ENCODE assay signal across 10 mouse cellular contexts in the genomic region with DNA sequence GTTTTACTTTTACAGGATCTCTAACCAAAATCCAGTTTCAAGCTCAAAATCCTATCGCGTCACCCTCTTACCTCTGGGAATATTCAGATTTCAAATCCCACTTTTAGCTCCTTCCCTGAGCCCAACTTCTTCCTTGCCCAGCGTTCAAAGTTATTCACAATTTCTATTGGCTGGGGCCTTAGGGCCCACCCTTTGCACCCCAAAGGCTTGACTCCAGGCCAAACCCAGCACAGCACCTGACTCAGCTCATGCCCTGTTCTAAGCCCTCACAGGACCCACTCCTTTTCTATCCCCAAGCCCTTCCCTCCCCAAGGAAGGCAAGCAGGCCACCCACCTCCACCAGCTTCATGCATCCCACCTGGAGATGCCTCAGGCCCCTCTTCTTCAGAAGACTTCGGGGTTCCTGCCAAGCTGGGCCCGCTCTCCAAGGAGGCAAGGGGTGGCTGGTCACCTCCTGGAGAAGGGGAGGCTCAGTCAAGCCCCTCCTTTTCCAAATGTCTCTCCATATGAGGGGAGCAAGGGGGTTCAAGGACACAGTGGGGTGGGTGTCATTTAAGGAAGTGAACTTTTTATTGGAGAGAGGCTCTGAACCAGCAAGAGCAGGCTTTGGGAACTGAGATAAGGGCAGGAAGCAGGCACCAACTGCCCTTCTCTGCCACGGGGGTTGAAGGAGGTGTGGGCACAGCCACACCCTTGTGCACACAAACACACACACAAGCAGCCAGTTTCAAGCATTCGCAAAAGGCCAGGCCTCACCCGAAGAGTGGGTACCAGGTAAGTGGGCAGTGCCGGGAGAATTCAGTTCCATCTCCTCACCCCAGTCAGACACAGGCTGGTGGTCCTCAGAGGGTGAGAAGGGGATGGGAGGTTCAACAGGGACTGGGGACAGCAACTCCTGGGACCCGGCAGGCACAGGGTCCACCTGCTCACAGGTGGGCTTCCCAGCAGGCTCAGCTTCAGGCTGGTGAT. TPM values are rescaled to one million over a fixed set of nuclear protein-coding genes. Genes with fewer than 3 reads are reported as not detected.
DNase-seq lines count a peak whose midpoint lies in the region; ATAC-seq and TF ChIP-seq lines count a peak whose summit lies in the region.
"Had no signal": no experiment of that assay in that cellular context is flagged by ENCODE, and none has a peak within 500 bp of the region (broad histone marks: within the 10 kb centered on the region; RNA-seq: fewer than 3 reads in every experiment).

No protein-coding gene starts in this region.

- DNase-seq in kidney, postnatal 10 days: peak; percentile 24
- DNase-seq in naive thymus-derived CD4-positive, alpha-beta T cell, adult 2 months (ENCODE audit: low read depth): peak; percentile 13
- DNase-seq in urinary bladder, postnatal 14 days (ENCODE audit: low spot score): no peak
- DNase-seq in spleen, postnatal 36 days (ENCODE audit: low spot score in 2 of 2): no peak
- DNase-seq: right cerebral cortex, postnatal 14 days had no signal

- H3K27ac ChIP-seq in kidney, embryonic 14.5 days (ENCODE audit: low read depth, low read length): no peak overlapping the region
- H3K27ac ChIP-seq in bone marrow, adult 2 months (ENCODE audit: control insufficient read depth, insufficient read depth, low read depth, low read length, poor library complexity): peak overlapping the region; percentile 55

- H3K4me1 ChIP-seq in kidney, embryonic 14.5 days (ENCODE audit: control insufficient read depth, insufficient read depth, low read length): peaks cover 13% of the 10 kb centered on the region
- H3K4me1 ChIP-seq in bone marrow, adult 2 months (ENCODE audit: control insufficient read depth, insufficient read depth, low read length): peaks cover 2% of the 10 kb centered on the region; the same call in 1 of the 2 replicates

- no peak overlapping the region for H3K4me3 ChIP-seq in kidney, embryonic 14.5 days (ENCODE audit: low read length)
- H3K4me3 ChIP-seq in bone marrow, adult 2 months (replicated peaks; ENCODE audit: control insufficient read depth, low read depth, low read length): peak overlapping the region; percentile 30

- H3K9ac ChIP-seq in kidney, embryonic 14.5 days (ENCODE audit: low read depth, low read length): no peak overlapping the region

- TF ChIP-seq CTCF in bone marrow, adult 2 months (IDR thresholded peaks at IDR 0.05; ENCODE audit: control insufficient read depth, insufficient read depth, low read length): no peak

- no peak overlapping the region for H3K4me2 ChIP-seq in kidney, embryonic 14.5 days (replicated peaks; ENCODE audit: low read depth, low read length)

- TF ChIP-seq POLR2A in bone marrow, adult 2 months (IDR thresholded peaks at IDR 0.05; ENCODE audit: borderline replicate concordance, control insufficient read depth, low read depth, low read length): no peak

- no peaks in the 10 kb centered on the region for H3K9me3 ChIP-seq in kidney, embryonic 14.5 days (ENCODE audit: control insufficient read depth, low read length)

- no peaks in the 10 kb centered on the region for H3K27me3 ChIP-seq in kidney, embryonic 14.5 days (ENCODE audit: control insufficient read depth, insufficient read depth, low read length)

- no peak for ATAC-seq in kidney, embryonic 14.5 days (ENCODE audit: low FRiP score, low TSS enrichment)
- peak; percentile 17 for ATAC-seq in granulocyte monocyte progenitor cell, adult 5-6 weeks (replicated peaks; ENCODE audit: poor library complexity, severe bottlenecking)

- 90% methylated on average over 10 of the region's 10 CpGs for WGBS in kidney, embryonic 14.5 days
- 43% methylated on average over 10 of the region's 10 CpGs for WGBS in bone marrow, adult 2 months

- peaks cover 45% of the 10 kb centered on the region for H3K36me3 ChIP-seq in kidney, embryonic 14.5 days (ENCODE audit: control insufficient read depth, insufficient read depth, low read length)

RNA-seq across cellular contexts. Expression of gene Inafm1, which starts 1.8 kb away (rescaled TPM):
- polyA plus RNA-seq in kidney, embryonic 14.5 days (2014; fragmentation: Nextera tagmentation; extraction: Ambion mirVana): 19.3 and 19.8 TPM in 2 replicates
- polyA plus RNA-seq in bone marrow, adult 2 months (2011; ENCODE audit: insufficient read depth, insufficient read length, low replicate concordance, missing spikeins): 19.8 and 23.6 TPM in 2 replicates
- total RNA-seq in granulocyte monocyte progenitor cell, adult 5-6 weeks (2014; fragmentation: Nextera tagmentation): 13.6 and 14.6 TPM in 2 replicates
- total RNA-seq in granulocyte monocyte progenitor cell, adult 5-6 weeks (2017): 3.2 and 3.3 TPM in 2 replicates

RNA-seq across cellular contexts. Expression of gene Ccdc9, which starts 11.4 kb away (rescaled TPM):
- polyA plus RNA-seq in kidney, embryonic 14.5 days (2014; fragmentation: Nextera tagmentation; extraction: Ambion mirVana): 24.6 and 28.3 TPM in 2 replicates
- polyA plus RNA-seq in bone marrow, adult 2 months (2011; ENCODE audit: insufficient read depth, insufficient read length, low replicate concordance, missing spikeins): 108 and 194 TPM in 2 replicates
- 31.7 and 50.9 TPM in 2 replicates for total RNA-seq in granulocyte monocyte progenitor cell, adult 5-6 weeks (2014; fragmentation: Nextera tagmentation)
- total RNA-seq in granulocyte monocyte progenitor cell, adult 5-6 weeks (2017): 54.0 and 62.0 TPM in 2 replicates

RNA-seq across cellular contexts. Expression of gene C5ar1, which starts 15.9 kb away (rescaled TPM):
- 1.2 and 1.8 TPM in 2 replicates for polyA plus RNA-seq in kidney, embryonic 14.5 days (2014; fragmentation: Nextera tagmentation; extraction: Ambion mirVana)
- polyA plus RNA-seq in bone marrow, adult 2 months (2011; ENCODE audit: insufficient read depth, insufficient read length, low replicate concordance, missing spikeins): 9.0 and 17.2 TPM in 2 replicates
- 0.21 TPM in 1 of 2 replicates, not detected in the other for total RNA-seq in granulocyte monocyte progenitor cell, adult 5-6 weeks (2014; fragmentation: Nextera tagmentation)
- total RNA-seq in granulocyte monocyte progenitor cell, adult 5-6 weeks (2017): 0.67 and 1.1 TPM in 2 replicates

RNA-seq across cellular contexts. Expression of gene C5ar2, which starts 31.3 kb away (rescaled TPM):
- 0.05 and 0.09 TPM in 2 replicates for polyA plus RNA-seq in kidney, embryonic 14.5 days (2014; fragmentation: Nextera tagmentation; extraction: Ambion mirVana)
- polyA plus RNA-seq in bone marrow, adult 2 months (2011; ENCODE audit: insufficient read depth, insufficient read length, low replicate concordance, missing spikeins): 4.2 TPM in 2 replicates
- 0.15 TPM in 1 of 2 replicates, not detected in the other for total RNA-seq in granulocyte monocyte progenitor cell, adult 5-6 weeks (2014; fragmentation: Nextera tagmentation)
- total RNA-seq in granulocyte monocyte progenitor cell, adult 5-6 weeks (2017): 0.13 and 0.93 TPM in 2 replicates
- total RNA-seq: hindbrain, postnatal 0 days had no signal
- polyA plus RNA-seq: embryonic facial prominence, embryonic 11.5 days had no signal

RNA-seq across cellular contexts. Expression of gene Bbc3, which starts 33.0 kb away (rescaled TPM):
- 8.6 and 13.8 TPM in 2 replicates for polyA plus RNA-seq in kidney, embryonic 14.5 days (2014; fragmentation: Nextera tagmentation; extraction: Ambion mirVana)
- polyA plus RNA-seq in bone marrow, adult 2 months (2011; ENCODE audit: insufficient read depth, insufficient read length, low replicate concordance, missing spikeins): 4.4 and 9.2 TPM in 2 replicates
- total RNA-seq in granulocyte monocyte progenitor cell, adult 5-6 weeks (2014; fragmentation: Nextera tagmentation): 0.53 and 1.1 TPM in 2 replicates
- 1.3 and 2.2 TPM in 2 replicates for total RNA-seq in granulocyte monocyte progenitor cell, adult 5-6 weeks (2017)

Comparison
In these comparisons a context has a peak if more than half of its experiments do, and no peak if none do; other contexts are left out.
1. DNase-seq: peak in kidney, postnatal 10 days (single experiment) and naive thymus-derived CD4-positive, alpha-beta T cell, adult 2 months (single experiment); none in urinary bladder, postnatal 14 days (single experiment) and spleen, postnatal 36 days (0 of 2).